Mouse (Mus musculus) CH12.LX (cell line): ENCODE data around the gene Gm20498. TPM values are rescaled to one million over a fixed set of nuclear protein-coding genes. Genes with fewer than 3 reads are reported as not detected.
A peak's percentile ranks its signal among the peaks of the same experiment; 100 is the strongest.

ENCODE experiments used
- DNase-seq: peaks from one replicate; pipeline ENCODE4 v3.0.0-alpha.2; 2013; ENCODE audit errors: extremely low read depth
- H3K27ac ChIP-seq: 2 replicates; pipeline ENCODE4 v1.5.1; 2012; ENCODE audit warnings: low read depth, mild to moderate bottlenecking, control low read depth, moderate library complexity; ENCODE audit not compliant: insufficient read depth
- H3K27me3 ChIP-seq: replicated peaks from 2 replicates; pipeline ENCODE3; 2012; ENCODE audit warnings: inconsistent platforms
- H3K36me3 ChIP-seq, 2 experiments: replicated peaks in 1 of 2; 2 replicates each; pipeline versions ENCODE3 to v1.6.1; 2012; ENCODE audit warnings: inconsistent platforms in 1 of 2, low read length in 1 of 2, mild to moderate bottlenecking in 1 of 2, mixed read lengths in 1 of 2, moderate library complexity in 1 of 2; ENCODE audit not compliant: control insufficient read depth in 1 of 2, insufficient read depth in 1 of 2
- H3K4me1 ChIP-seq, 2 experiments: 2 replicates each; pipeline ENCODE4 v1.6.1; 2012; ENCODE audit warnings: inconsistent platforms in 1 of 2, moderate library complexity in 1 of 2; ENCODE audit not compliant: insufficient read depth in 2 of 2, control insufficient read depth in 1 of 2
- H3K4me2 ChIP-seq: 2 replicates; pipeline ENCODE4 v1.6.1; 2012; ENCODE audit warnings: low read depth, mild to moderate bottlenecking, control low read depth; ENCODE audit not compliant: poor library complexity, insufficient read depth, severe bottlenecking
- H3K4me3 ChIP-seq, 3 experiments: fragments of 150-350 bp in 1 of 3; sonication (generic) in 1 of 3; replicated peaks in 1 of 3; 2 replicates each; pipeline versions ENCODE3 to v1.5.1; 2011 to 2012; ENCODE audit warnings: low read depth in 2 of 3, low read length in 2 of 3, mild to moderate bottlenecking in 2 of 3, moderate library complexity in 2 of 3, control low read depth in 1 of 3, improper control_type of control experiment in 1 of 3, inconsistent platforms in 1 of 3, mixed read lengths in 1 of 3; ENCODE audit not compliant: poor library complexity in 1 of 3
- H3K79me2 ChIP-seq: replicated peaks from 2 replicates; pipeline ENCODE4 v1.6.1; 2012; ENCODE audit warnings: mild to moderate bottlenecking, moderate library complexity; ENCODE audit not compliant: control insufficient read depth, poor library complexity, insufficient read depth, severe bottlenecking; ENCODE audit errors: extremely low read depth
- H3K9ac ChIP-seq: 2 replicates; pipeline ENCODE4 v1.6.1; 2012; ENCODE audit warnings: low read depth, mild to moderate bottlenecking, control low read depth, moderate library complexity; ENCODE audit not compliant: insufficient read depth
- H3K9me3 ChIP-seq: replicated peaks from 2 replicates; pipeline ENCODE3; 2012; ENCODE audit warnings: low read length, inconsistent platforms, mixed read lengths
- BHLHE40 ChIP-seq: IDR thresholded peaks from 2 replicates; pipeline ENCODE4 v1.6.1; 2011; ENCODE audit warnings: mild to moderate bottlenecking, low read depth, low read length, improper control_type of control experiment
- CHD2 ChIP-seq: IDR thresholded peaks from 2 replicates; pipeline ENCODE4 v1.6.1; 2011; ENCODE audit warnings: low read length, improper control_type of control experiment
- CTCF ChIP-seq, 2 experiments: IDR thresholded peaks in 1 of 2; conservative IDR thresholded peaks in 1 of 2; 2 replicates each; pipeline ENCODE4 v1.5.1; 2011 to 2012; ENCODE audit warnings: low read depth in 2 of 2, low read length in 2 of 2, improper control_type of control experiment in 1 of 2, inconsistent platforms in 1 of 2, mild to moderate bottlenecking in 1 of 2, moderate library complexity in 1 of 2
- E2F4 ChIP-seq: IDR thresholded peaks from 2 replicates; pipeline ENCODE4 v1.6.1; 2011; ENCODE audit warnings: low read depth, low read length, improper control_type of control experiment; ENCODE audit not compliant: insufficient replicate concordance
- EP300 ChIP-seq: IDR thresholded peaks from 2 replicates; pipeline ENCODE4 v1.6.1; 2011; ENCODE audit warnings: low read length, improper control_type of control experiment
- ETS1 ChIP-seq: conservative IDR thresholded peaks from 2 replicates; pipeline ENCODE4 v1.6.1; 2012; ENCODE audit warnings: low read depth, mild to moderate bottlenecking, inconsistent platforms, low read length, improper control_type of control experiment, moderate library complexity
- IRF4 ChIP-seq: IDR thresholded peaks from 2 replicates; pipeline ENCODE4 v1.6.1; 2014; ENCODE audit warnings: low read depth, mild to moderate bottlenecking, inconsistent platforms, low read length, improper control_type of control experiment
- MAX ChIP-seq: IDR thresholded peaks from 2 replicates; pipeline ENCODE4 v1.6.1; 2011; ENCODE audit warnings: low read length, improper control_type of control experiment
- MAZ ChIP-seq: IDR thresholded peaks from 2 replicates; pipeline ENCODE4 v1.6.1; 2012; ENCODE audit warnings: low read depth, mild to moderate bottlenecking, inconsistent platforms, low read length, improper control_type of control experiment, moderate library complexity
- MEF2A ChIP-seq: IDR thresholded peaks from 2 replicates; pipeline ENCODE4 v1.6.1; 2014; ENCODE audit warnings: low read depth, mild to moderate bottlenecking, inconsistent platforms, low read length, improper control_type of control experiment, borderline replicate concordance
- NELFE ChIP-seq: IDR thresholded peaks from 2 replicates; pipeline ENCODE4 v1.6.1; 2011; ENCODE audit warnings: low read depth, low read length, improper control_type of control experiment
- NRF1 ChIP-seq: IDR thresholded peaks from 2 replicates; pipeline ENCODE4 v1.6.1; 2014; ENCODE audit warnings: low read depth, mild to moderate bottlenecking, inconsistent platforms, low read length, improper control_type of control experiment, moderate library complexity
- PAX5 ChIP-seq: IDR thresholded peaks from 2 replicates; pipeline ENCODE4 v1.6.1; 2012; ENCODE audit warnings: low read length, inconsistent platforms, mixed read lengths
- POLR2AphosphoS2 ChIP-seq: IDR thresholded peaks from 2 replicates; pipeline ENCODE4 v1.6.1; 2011; ENCODE audit warnings: low read depth, low read length, improper control_type of control experiment
- SIN3A ChIP-seq: IDR thresholded peaks from 2 replicates; pipeline ENCODE4 v1.6.1; 2012; ENCODE audit warnings: low read length, improper control_type of control experiment, inconsistent platforms
- SMC3 ChIP-seq: IDR thresholded peaks from 2 replicates; pipeline ENCODE4 v1.6.1; 2011; ENCODE audit warnings: low read depth, low read length, improper control_type of control experiment
- UBTF ChIP-seq: IDR thresholded peaks from 2 replicates; pipeline ENCODE4 v1.6.1; 2012; ENCODE audit warnings: low read depth, mild to moderate bottlenecking, inconsistent platforms, low read length, improper control_type of control experiment, moderate library complexity
- USF1 ChIP-seq: IDR thresholded peaks from 2 replicates; pipeline ENCODE4 v1.6.1; 2014; ENCODE audit warnings: low read depth, mild to moderate bottlenecking, inconsistent platforms, low read length, improper control_type of control experiment
- ZC3H11A ChIP-seq: IDR thresholded peaks from 2 replicates; pipeline ENCODE4 v1.6.1; 2012; ENCODE audit warnings: low read depth, mild to moderate bottlenecking, inconsistent platforms, low read length, improper control_type of control experiment
- ZKSCAN1 ChIP-seq: IDR thresholded peaks from 2 replicates; pipeline ENCODE4 v1.6.1; 2012; ENCODE audit warnings: low read depth, inconsistent platforms, low read length, improper control_type of control experiment, borderline replicate concordance
- dilution Hi-C: fragments of 300-500 bp; cut with MboI; formaldehyde crosslinking; loops from 2 replicates; pipeline ENCODE4 v1.14.3; 2020; ENCODE audit warnings: low sequenced_read_pairs; ENCODE audit not compliant: extremely low pct_unique_long_range_greater_than_20kb, extremely low pct_ligation_motif_present
- in situ Hi-C: fragments of 300-500 bp; cut with MboI; formaldehyde crosslinking; loops from 3 replicates; pipeline ENCODE4 v1.14.3; 2019; ENCODE audit warnings: low sequenced_read_pairs, low pct_ligation_motif_present, low pct_unique_long_range_greater_than_20kb, mixed read lengths
- polyA plus RNA-seq: library from polyadenylated mRNA; unstranded; fragments of >175 nt; gene quantifications from 2 replicates; pipeline ENCODE4 v1.2.1, GENCODE M21; 2012; ENCODE audit warnings: low read depth; ENCODE audit not compliant: insufficient read length
- total RNA-seq, 2 experiments: library from RNA; depleted of rRNA; stranded (reverse); fragments of 300-350 nt in 1 of 2; fragments of >200 nt in 1 of 2; gene quantifications; 2 replicates each; pipeline ENCODE4 v1.2.3; 2012 to 2014

Gene Gm20498
- total and polyA plus RNA-seq, 3 experiments, result 25.7 to 52.2 (median 32.6) TPM

- peaks cover 0 to 12% of the 10 kb centered on the region in 2 experiments for H3K36me3 ChIP-seq
- dilution Hi-C loops, result no loop called here
- in situ Hi-C loops, result no loop called here
- H3K4me1 ChIP-seq, result peaks cover 0 to 3% of the 10 kb centered on the region in 2 experiments; a peak in 2 of 4 replicates
- H3K9ac ChIP-seq, result no peak overlapping the region
- H3K9me3 ChIP-seq, result no peaks in the 10 kb centered on the region
- no peak overlapping the region for H3K4me3 ChIP-seq
- TF ChIP-seq E2F4 (no peak), MEF2A (no peak), ETS1 (no peak), IRF4 (no peak), SMC3 (no peak), MAX (no peak), SIN3A (no peak), ZC3H11A (no peak), NRF1 (no peak), NELFE (no peak), USF1 (no peak)
- H3K27me3 ChIP-seq, result no peaks in the 10 kb centered on the region
- H3K27ac ChIP-seq, result no peak overlapping the region
- no peak overlapping the region for H3K4me2 ChIP-seq
- DNase-seq, result no peak
- H3K79me2 ChIP-seq, result no peaks in the 10 kb centered on the region
Observed at GRCm38 (mm10) chr12:81490491-81490890, 42.2 kb downstream of the Gm20498 start.

- DNase-seq, result no peak
- no peaks in the 10 kb centered on the region for H3K27me3 ChIP-seq
- H3K36me3 ChIP-seq, result peaks cover 0 to 13% of the 10 kb centered on the region in 2 experiments
- TF ChIP-seq UBTF, result no peak
- no peak for TF ChIP-seq BHLHE40
- no peak for TF ChIP-seq ZKSCAN1
- TF ChIP-seq CTCF (conservative IDR thresholded peaks at IDR 0.05 in 1 of 2, IDR thresholded peaks at IDR 0.05 in 1 of 2; ENCODE audit: low read depth in 2 of 2, low read length in 2 of 2), result no peak
- TF ChIP-seq PAX5, result no peak
- TF ChIP-seq MAZ, result no peak
- TF ChIP-seq POLR2AphosphoS2, result no peak
- TF ChIP-seq EP300, result no peak
- no peak for TF ChIP-seq ETS1
- no peak for TF ChIP-seq CHD2
- H3K9ac ChIP-seq, result peak overlapping the region; percentile 51
- in situ Hi-C loops (no loop called here), dilution Hi-C loops (no loop called here)
- H3K4me3 ChIP-seq, result peak overlapping the region; percentile 75 to 93 (median 82)
- peaks cover 0 to 14% of the 10 kb centered on the region in 2 experiments; a peak in 2 of 4 replicates for H3K4me1 ChIP-seq
- H3K4me2 ChIP-seq, result peak overlapping the region; percentile 68
- H3K9me3 ChIP-seq, result no peaks in the 10 kb centered on the region
- no peak overlapping the region for H3K27ac ChIP-seq
- H3K79me2 ChIP-seq, result peaks cover 20% of the 10 kb centered on the region
Observed at GRCm38 (mm10) chr12:81485311-81485710, 47.4 kb downstream of the Gm20498 start.
